Mouse (Mus musculus) embryonic facial prominence, embryonic 12.5 days (tissue): ENCODE results near the gene C2cd4d. TPM values are rescaled to one million over a fixed set of nuclear protein-coding genes. Genes with fewer than 3 reads are reported as not detected.

ENCODE experiments used
- ATAC-seq: fragments of 200-750 bp; cut with Nextera tagmentation; 2 replicates; pipeline ENCODE4 v1.8.0; 2017; ENCODE audit not compliant: insufficient number of reproducible peaks, insufficient read depth, low FRiP score, low TSS enrichment
- H3K27ac ChIP-seq: fragments of 300-500 bp; sonication (generic); 2 replicates; pipeline ENCODE4 v1.5.1; 2016; ENCODE audit warnings: mild to moderate bottlenecking
- H3K27me3 ChIP-seq: fragments of 300-500 bp; sonication (generic); 2 replicates; pipeline ENCODE4 v1.6.1; 2016; ENCODE audit warnings: mild to moderate bottlenecking, moderate library complexity
- H3K36me3 ChIP-seq: fragments of 300-500 bp; sonication (generic); 2 replicates; pipeline ENCODE4 v1.6.1; 2016; ENCODE audit warnings: mild to moderate bottlenecking
- H3K4me1 ChIP-seq: fragments of 300-500 bp; sonication (generic); 2 replicates; pipeline ENCODE4 v1.6.1; 2016
- H3K4me2 ChIP-seq: fragments of 300-500 bp; sonication (generic); replicated peaks from 2 replicates; pipeline ENCODE4 v1.6.1; 2016; ENCODE audit warnings: mild to moderate bottlenecking, moderate library complexity
- H3K4me3 ChIP-seq: fragments of 300-500 bp; sonication (generic); 2 replicates; pipeline ENCODE4 v1.5.1; 2016; ENCODE audit warnings: mild to moderate bottlenecking
- H3K9ac ChIP-seq: fragments of 300-500 bp; sonication (generic); 2 replicates; pipeline ENCODE4 v1.6.1; 2016; ENCODE audit warnings: mild to moderate bottlenecking, moderate library complexity
- H3K9me3 ChIP-seq: fragments of 300-500 bp; sonication (generic); 2 replicates; pipeline ENCODE4 v1.6.1; 2016; ENCODE audit warnings: mild to moderate bottlenecking, moderate library complexity
- WGBS: fragments of 180-500 bp; shearing (Covaris S2); methylation state at CpG from one replicate; pipeline ENCODE4 v1.1.7; 2016; 5-methylcytosine and 5-hydroxymethylcytosine counted together
- polyA plus RNA-seq: library from polyadenylated mRNA; unstranded; fragments of >200 nt; fragmentation: Nextera tagmentation; extraction: Ambion mirVana; gene quantifications from 2 replicates; pipeline ENCODE4 v1.2.1, GENCODE M21; 2016

Gene C2cd4d
- polyA plus RNA-seq, 1 experiment from 2014 or later, result 3.6 TPM

DNA sequence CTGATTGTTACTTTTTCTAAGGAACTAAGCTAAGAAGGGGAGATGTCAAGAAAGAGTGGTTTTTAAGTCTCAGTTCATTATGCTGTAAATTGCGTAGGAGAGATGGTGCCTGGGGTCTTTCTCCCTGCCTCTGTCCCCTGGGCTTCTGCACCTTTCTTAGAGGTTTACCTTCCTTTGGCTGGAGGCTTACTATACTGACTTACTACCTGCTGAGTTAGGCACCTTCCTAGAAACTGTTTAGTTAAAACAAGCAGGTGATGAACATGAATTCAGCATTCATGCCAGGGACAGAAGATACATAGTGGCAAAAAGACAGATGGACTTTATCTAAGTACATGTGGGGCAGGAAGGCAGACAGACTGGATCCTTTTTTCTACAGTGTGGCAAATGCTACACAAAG, 34.1 kb downstream of the C2cd4d start:
- no peak overlapping the region for H3K9ac ChIP-seq
- no peak overlapping the region for H3K4me2 ChIP-seq
- no peaks in the 10 kb centered on the region for H3K36me3 ChIP-seq
- peaks cover 36% of the 10 kb centered on the region for H3K27me3 ChIP-seq
- H3K4me3 ChIP-seq, result no peak overlapping the region
- no peaks in the 10 kb centered on the region for H3K4me1 ChIP-seq
- no peak for ATAC-seq
- 84% methylated on average over 1 of the region's 1 CpGs for WGBS
- H3K27ac ChIP-seq, result no peak overlapping the region
- H3K9me3 ChIP-seq, result no peaks in the 10 kb centered on the region

DNA sequence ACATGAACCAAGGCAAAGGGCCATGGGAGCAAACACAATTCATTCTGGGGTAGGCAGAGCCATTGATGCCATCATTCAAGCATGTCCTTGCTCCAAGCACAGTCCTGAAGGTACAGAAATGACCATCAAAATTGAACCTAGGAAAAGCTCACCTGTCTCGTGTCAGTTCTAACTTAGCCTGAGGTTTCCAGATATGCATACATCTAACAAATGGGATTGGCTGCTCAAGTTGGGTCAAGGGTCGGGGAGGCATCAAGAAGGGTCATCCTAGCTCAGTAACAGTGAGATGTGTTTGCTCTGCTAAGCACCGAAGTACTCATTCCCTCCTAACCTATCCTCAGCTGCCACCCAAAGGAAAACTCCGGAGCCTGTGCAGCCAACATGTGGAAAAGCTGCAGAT, 34.6 kb downstream of the C2cd4d start:
- Histone ChIP-seq H3K4me2 (no peak overlapping the region), H3K4me1 (no peaks in the 10 kb centered on the region), H3K27ac (no peak overlapping the region), H3K36me3 (no peaks in the 10 kb centered on the region), H3K4me3 (no peak overlapping the region), H3K9me3 (no peaks in the 10 kb centered on the region), H3K9ac (no peak overlapping the region), H3K27me3 (peaks cover 41% of the 10 kb centered on the region)
- 76% methylated on average over 4 of the region's 4 CpGs for WGBS
- no peak for ATAC-seq

DNA sequence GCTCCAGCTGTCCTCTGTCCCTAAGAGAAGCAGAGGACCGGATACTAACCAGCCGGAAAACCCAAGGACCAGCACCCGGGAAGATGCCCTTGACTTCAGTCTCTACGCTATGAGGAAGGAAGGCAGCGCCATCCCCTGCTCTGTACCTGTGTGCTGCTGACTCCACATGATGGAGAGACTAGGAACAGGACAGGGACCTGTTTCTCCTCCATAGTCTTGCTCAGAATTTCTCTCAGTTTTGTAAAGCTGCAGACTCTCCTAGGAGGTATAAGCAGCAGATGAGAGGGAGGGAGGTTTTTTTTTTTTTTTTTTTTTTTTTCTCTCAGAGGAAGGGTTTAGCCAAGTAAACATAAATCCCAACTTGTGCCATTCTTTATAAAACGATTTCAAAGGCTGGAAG, 36.0 kb downstream of the C2cd4d start, which contains the start of gene Lingo4:
Gene Lingo4 (plus strand): TSS at position 301 of the 400 bp plus-strand sequence.
- H3K27ac ChIP-seq, result no peak within 1 kb of the TSS
- H3K27me3 ChIP-seq, result peaks cover 55% of the 10 kb centered on the region
- peak within 1 kb of the TSS; percentile 26 for H3K4me3 ChIP-seq
- no peaks in the 10 kb centered on the region for H3K9me3 ChIP-seq
- peak within 1 kb of the TSS; percentile 45 for H3K4me2 ChIP-seq
- H3K36me3 ChIP-seq, result no peaks in the 10 kb centered on the region
- ATAC-seq, result no peak
- peak within 1 kb of the TSS; percentile 47; the same call in 1 of the 2 replicates for H3K9ac ChIP-seq
- WGBS, result 60% methylated on average over 6 of the region's 6 CpGs
- no peaks in the 10 kb centered on the region for H3K4me1 ChIP-seq

GRCm38 (mm10) chr3:94398943-94399481, 36.8 kb downstream of the C2cd4d start:
- no peaks in the 10 kb centered on the region for H3K36me3 ChIP-seq
- no peaks in the 10 kb centered on the region for H3K4me1 ChIP-seq
- H3K27ac ChIP-seq, result no peak overlapping the region
- peak overlapping the region; percentile 26 for H3K4me3 ChIP-seq
- peaks cover 61% of the 10 kb centered on the region for H3K27me3 ChIP-seq
- H3K9ac ChIP-seq, result peak overlapping the region; percentile 47; the same call in 1 of the 2 replicates
- no peaks in the 10 kb centered on the region for H3K9me3 ChIP-seq
- ATAC-seq, result no peak
- H3K4me2 ChIP-seq, result peak overlapping the region; percentile 45
- WGBS, result 1% methylated on average over 20 of the region's 20 CpGs

DNA sequence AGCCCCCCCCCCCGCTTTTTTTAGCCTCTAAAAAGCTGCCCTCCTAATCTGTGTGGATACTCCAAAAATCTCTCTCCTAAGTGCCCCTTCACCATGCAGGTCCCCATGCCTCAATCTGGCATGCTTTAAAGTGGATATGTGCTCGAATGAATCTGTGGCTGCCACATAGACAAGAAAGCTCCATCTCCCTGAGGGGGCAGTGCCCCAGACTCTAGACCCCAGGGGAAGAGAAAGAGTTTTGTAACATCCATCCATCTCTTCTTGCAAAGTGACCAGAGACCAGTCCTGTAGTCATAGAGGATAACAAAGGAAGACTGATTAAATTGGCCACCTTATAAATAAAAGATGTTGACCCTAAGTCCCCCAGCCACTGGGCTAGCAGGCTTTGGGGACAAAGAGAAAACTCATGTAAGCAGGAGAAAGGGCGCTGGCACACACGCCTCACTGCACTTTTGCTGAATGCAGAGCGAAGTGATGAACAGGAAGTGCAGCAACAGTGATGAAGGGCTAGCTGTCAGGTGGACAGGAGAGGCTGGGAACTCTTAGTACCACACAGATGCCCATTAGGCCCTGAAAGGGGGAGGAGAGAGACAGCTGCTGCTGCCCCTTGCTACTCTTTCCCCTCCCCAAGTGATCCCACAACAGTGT, 37.5 kb downstream of the C2cd4d start:
- H3K9me3 ChIP-seq, result no peaks in the 10 kb centered on the region
- peaks cover 66% of the 10 kb centered on the region for H3K27me3 ChIP-seq
- H3K36me3 ChIP-seq, result no peaks in the 10 kb centered on the region
- ATAC-seq, result no peak
- whole genome bisulfite sequencing, result 40% methylated on average over 5 of the region's 5 CpGs
- H3K4me1 ChIP-seq, result no peaks in the 10 kb centered on the region
- no peak overlapping the region for H3K4me2 ChIP-seq
- no peak overlapping the region for H3K9ac ChIP-seq
- no peak overlapping the region for H3K4me3 ChIP-seq
- H3K27ac ChIP-seq, result no peak overlapping the region

DNA sequence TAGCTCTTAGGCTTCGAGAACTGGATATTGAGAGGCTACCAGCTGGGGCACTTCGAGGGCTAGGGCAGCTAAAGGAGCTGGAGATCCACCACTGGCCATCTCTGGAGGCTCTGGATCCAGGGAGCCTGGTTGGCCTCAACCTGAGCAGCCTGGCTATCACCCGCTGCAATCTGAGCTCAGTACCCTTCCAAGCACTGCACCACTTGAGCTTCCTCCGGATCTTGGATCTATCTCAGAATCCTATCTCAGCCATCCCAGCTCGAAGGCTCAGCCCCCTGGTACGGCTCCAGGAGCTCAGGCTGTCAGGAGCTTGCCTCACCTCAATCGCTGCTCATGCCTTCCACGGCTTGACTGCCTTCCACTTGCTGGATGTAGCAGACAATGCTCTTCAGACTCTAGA, 40.2 kb downstream of the C2cd4d start:
- no peak overlapping the region for H3K4me2 ChIP-seq
- no peak overlapping the region for H3K4me3 ChIP-seq
- H3K36me3 ChIP-seq, result no peaks in the 10 kb centered on the region
- 66% methylated on average over 8 of the region's 8 CpGs for WGBS
- peaks cover 62% of the 10 kb centered on the region for H3K27me3 ChIP-seq
- H3K9me3 ChIP-seq, result no peaks in the 10 kb centered on the region
- no peak overlapping the region for H3K9ac ChIP-seq
- no peaks in the 10 kb centered on the region for H3K4me1 ChIP-seq
- H3K27ac ChIP-seq, result no peak overlapping the region
- ATAC-seq, result no peak

- Histone ChIP-seq H3K9ac (no peak overlapping the region), H3K27me3 (peaks cover 49% of the 10 kb centered on the region)
- WGBS, result 22% methylated on average over 7 of the region's 7 CpGs
These were observed 42.3 kb downstream of the C2cd4d start for GRCm38 (mm10) chr3:94404366-94405054.

DNA sequence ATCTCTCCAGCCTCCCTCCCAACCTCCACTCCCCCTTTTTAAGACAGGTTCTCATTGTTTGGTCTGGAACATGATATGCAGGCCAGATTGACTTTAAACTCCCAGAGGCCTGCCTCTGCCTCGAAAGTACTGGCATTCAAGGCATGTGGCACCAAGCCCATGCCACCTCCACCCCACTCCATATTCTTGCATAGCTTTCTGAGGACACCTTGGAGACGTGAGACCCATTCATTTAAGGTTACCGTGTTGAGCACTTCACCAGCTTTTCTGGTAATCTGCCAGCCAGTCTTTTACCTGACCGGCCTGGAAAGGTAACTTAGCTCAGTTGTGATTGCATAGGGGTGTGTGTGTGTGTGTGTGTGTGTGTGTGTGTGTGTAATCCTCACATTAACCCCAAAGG, 43.3 kb downstream of the C2cd4d start:
- no peak overlapping the region for H3K9ac ChIP-seq
- H3K4me1 ChIP-seq, result no peaks in the 10 kb centered on the region
- H3K9me3 ChIP-seq, result no peaks in the 10 kb centered on the region
- no peaks in the 10 kb centered on the region for H3K36me3 ChIP-seq
- WGBS, result 58% methylated on average over 4 of the region's 4 CpGs
- H3K27me3 ChIP-seq, result peaks cover 38% of the 10 kb centered on the region
- no peak for ATAC-seq
- H3K4me3 ChIP-seq, result no peak overlapping the region
- no peak overlapping the region for H3K4me2 ChIP-seq
- H3K27ac ChIP-seq, result no peak overlapping the region

More at GRCm38 (mm10) chr3:94404366-94405054, 42.3 kb downstream of the C2cd4d start:
- Histone ChIP-seq H3K4me3 (no peak overlapping the region), H3K27ac (no peak overlapping the region), H3K4me1 (no peaks in the 10 kb centered on the region), H3K4me2 (no peak overlapping the region), H3K9me3 (no peaks in the 10 kb centered on the region), H3K36me3 (no peaks in the 10 kb centered on the region)
- no peak for ATAC-seq

- H3K9ac ChIP-seq, result peak overlapping the region; percentile 21
- no peaks in the 10 kb centered on the region for H3K9me3 ChIP-seq
- peaks cover 5% of the 10 kb centered on the region; the same call in 1 of the 2 replicates for H3K27me3 ChIP-seq
- H3K27ac ChIP-seq, result no peak overlapping the region
- peak overlapping the region; percentile 43 for H3K4me3 ChIP-seq
- peak overlapping the region; percentile 74 for H3K4me2 ChIP-seq
- H3K36me3 ChIP-seq, result no peaks in the 10 kb centered on the region
- H3K4me1 ChIP-seq, result peaks cover 5% of the 10 kb centered on the region; the same call in 1 of the 2 replicates
- ATAC-seq, result no peak; the same call in 1 of the 2 replicates
- 9% methylated on average over 25 of the region's 25 CpGs for WGBS
These were observed 50.3 kb downstream of the C2cd4d start for GRCm38 (mm10) chr3:94412530-94412929.

- Histone ChIP-seq H3K4me3 (peak within 1 kb of the TSS; percentile 43), H3K27ac (no peak within 1 kb of the TSS), H3K36me3 (no peaks in the 10 kb centered on the region), H3K27me3 (peaks cover 5% of the 10 kb centered on the region; the same call in 1 of the 2 replicates), H3K4me1 (peaks cover 5% of the 10 kb centered on the region; the same call in 1 of the 2 replicates), H3K9ac (peak within 1 kb of the TSS; percentile 40), H3K4me2 (peak within 1 kb of the TSS; percentile 79), H3K9me3 (no peaks in the 10 kb centered on the region)
- WGBS, result 11% methylated on average over 52 of the region's 52 CpGs
- ATAC-seq, result peak; percentile 99
These were observed 50.9 kb downstream of the C2cd4d start, which contains the start of gene Tdrkh for GRCm38 (mm10) chr3:94413031-94413679. Gene Tdrkh (plus strand): TSS chr3:94413273.
